Mouse (Mus musculus) liver, embryonic 11.5 days (tissue): ENCODE results near the gene Foxred2. TPM values are rescaled to one million over a fixed set of nuclear protein-coding genes. Genes with fewer than 3 reads are reported as not detected.
A peak's percentile ranks its signal among the peaks of the same experiment; 100 is the strongest.

Experiments
- ATAC-seq: fragments of 200-750 bp; cut with Nextera tagmentation; replicated peaks from 2 replicates; pipeline ENCODE4 v1.8.0; 2017; ENCODE audit warnings: moderate number of reproducible peaks, mild to moderate bottlenecking, moderate TSS enrichment, moderate library complexity; ENCODE audit not compliant: low FRiP score
- DNase-seq: peaks from one replicate; pipeline ENCODE4 v3.0.0-alpha.2; 2017; ENCODE audit warnings: low spot score
- H3K27ac ChIP-seq: fragments of 300-500 bp; sonication (generic); 2 replicates; pipeline ENCODE4 v1.5.1; 2014; ENCODE audit warnings: mild to moderate bottlenecking, low read depth, low read length, control low read depth
- H3K27me3 ChIP-seq: fragments of 300-500 bp; sonication (generic); replicated peaks from 2 replicates; pipeline ENCODE4 v1.6.1; 2014; ENCODE audit warnings: low read length, mixed read lengths; ENCODE audit not compliant: control insufficient read depth, insufficient read depth
- H3K36me3 ChIP-seq: fragments of 300-500 bp; sonication (generic); 2 replicates; pipeline ENCODE4 v1.6.1; 2014; ENCODE audit warnings: mild to moderate bottlenecking, low read length, moderate library complexity, mixed read lengths; ENCODE audit not compliant: control insufficient read depth, insufficient read depth
- H3K4me1 ChIP-seq: fragments of 300-500 bp; sonication (generic); replicated peaks from 2 replicates; pipeline ENCODE4 v1.6.1; 2014; ENCODE audit warnings: low read length, mixed read lengths; ENCODE audit not compliant: control insufficient read depth, insufficient read depth
- H3K4me2 ChIP-seq: fragments of 300-500 bp; sonication (generic); 2 replicates; pipeline ENCODE4 v1.6.1; 2014; ENCODE audit warnings: mild to moderate bottlenecking, control low read depth, moderate library complexity
- H3K4me3 ChIP-seq: fragments of 300-500 bp; sonication (generic); 2 replicates; pipeline ENCODE4 v1.5.1; 2014; ENCODE audit warnings: low read depth, low read length, control low read depth
- H3K9ac ChIP-seq: fragments of 300-500 bp; sonication (generic); 2 replicates; pipeline ENCODE4 v1.6.1; 2014; ENCODE audit warnings: low read depth, low read length, control low read depth
- H3K9me3 ChIP-seq: fragments of 300-500 bp; sonication (generic); 2 replicates; pipeline ENCODE4 v1.6.1; 2016; ENCODE audit warnings: low read length, inconsistent platforms, mixed read lengths; ENCODE audit not compliant: control insufficient read depth
- WGBS: fragments of 180-500 bp; shearing (Covaris S2); extraction: QIAGEN DNeasy Blood & Tissue Kit; methylation state at CpG from one replicate; pipeline ENCODE4 v1.1.7; 2014; 5-methylcytosine and 5-hydroxymethylcytosine counted together
- polyA plus RNA-seq: library from polyadenylated mRNA; unstranded; fragments of >200 nt; fragmentation: Nextera tagmentation; extraction: Ambion mirVana; gene quantifications from 2 replicates; pipeline ENCODE4 v1.2.1, GENCODE M21; 2014

Foxred2 gene
- polyA plus RNA-seq, 1 experiment from 2014 or later = 3.3 TPM

DNA sequence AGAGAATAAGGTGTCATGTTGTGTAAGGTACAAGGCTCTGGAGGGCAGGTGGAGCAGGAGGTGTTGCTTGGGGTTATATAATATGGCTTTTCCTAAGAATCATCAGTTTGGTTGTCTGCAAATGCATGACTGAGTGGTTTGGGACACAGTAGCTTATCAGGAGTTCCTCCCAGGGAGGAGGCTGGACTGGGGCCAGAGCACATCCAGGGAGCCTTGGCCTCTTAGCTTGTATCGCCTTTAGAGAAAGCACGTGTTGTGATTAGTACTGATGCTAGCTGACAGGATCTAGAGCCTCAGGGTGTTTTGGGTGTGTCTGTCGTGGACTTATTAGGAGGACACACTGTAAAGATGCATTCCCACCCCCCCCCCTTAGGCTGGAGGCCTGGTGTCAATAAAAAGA lies 21.1 kb upstream of the Foxred2 start:
- no peak for ATAC-seq
- no peaks in the 10 kb centered on the region for H3K36me3 ChIP-seq
- H3K4me2 ChIP-seq = no peak overlapping the region
- no peaks in the 10 kb centered on the region for H3K9me3 ChIP-seq
- peaks cover 14% of the 10 kb centered on the region for H3K4me1 ChIP-seq
- no peak overlapping the region for H3K4me3 ChIP-seq
- H3K27me3 ChIP-seq = peaks cover 6% of the 10 kb centered on the region; the same call in 1 of the 2 replicates
- no peak overlapping the region for H3K27ac ChIP-seq
- WGBS = 55% methylated on average over 3 of the region's 3 CpGs
- no peak for DNase-seq
- H3K9ac ChIP-seq = no peak overlapping the region

DNA sequence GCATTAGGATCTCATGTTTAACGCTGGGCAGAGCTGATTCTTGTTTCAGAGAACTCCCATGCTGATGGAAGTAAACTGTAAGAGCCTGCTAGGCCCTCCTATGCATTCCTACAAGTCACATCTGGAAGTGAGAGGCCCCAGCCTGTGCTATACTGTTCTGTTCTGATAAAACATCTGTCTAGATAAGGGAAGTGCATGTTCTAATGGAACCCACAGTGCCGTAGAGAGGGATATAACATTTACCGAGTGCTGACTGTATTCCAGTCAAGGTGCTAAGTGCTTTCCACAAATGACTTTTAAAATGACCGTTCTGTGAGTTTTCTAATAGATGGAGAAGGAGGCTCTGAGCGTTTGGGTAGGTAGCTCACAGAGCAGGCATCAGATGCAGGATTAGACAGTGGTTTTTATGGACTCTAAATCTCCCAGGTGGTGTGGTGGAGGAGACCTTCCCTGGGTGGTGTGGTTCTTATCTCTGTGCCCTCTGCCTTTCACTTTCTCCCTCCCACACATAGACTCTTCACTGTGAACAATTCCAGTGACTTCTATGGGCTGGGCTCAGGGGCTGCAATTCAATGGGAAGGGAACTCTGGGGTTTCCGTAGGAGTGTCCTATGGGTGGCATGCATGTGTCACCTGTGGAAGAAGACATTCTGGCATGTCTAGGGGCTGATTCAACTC lies 17.8 kb upstream of the Foxred2 start:
- Histone ChIP-seq H3K36me3 (no peaks in the 10 kb centered on the region), H3K9ac (peak overlapping the region; percentile 51), H3K27me3 (no peaks in the 10 kb centered on the region), H3K4me1 (peaks cover 22% of the 10 kb centered on the region), H3K9me3 (no peaks in the 10 kb centered on the region), H3K27ac (peak overlapping the region; percentile 81), H3K4me2 (peak overlapping the region; percentile 38), H3K4me3 (no peak overlapping the region; the same call in 1 of the 2 replicates)
- no peak for DNase-seq
- WGBS = 49% methylated on average over 6 of the region's 6 CpGs
- ATAC-seq = peak; percentile 88

DNA sequence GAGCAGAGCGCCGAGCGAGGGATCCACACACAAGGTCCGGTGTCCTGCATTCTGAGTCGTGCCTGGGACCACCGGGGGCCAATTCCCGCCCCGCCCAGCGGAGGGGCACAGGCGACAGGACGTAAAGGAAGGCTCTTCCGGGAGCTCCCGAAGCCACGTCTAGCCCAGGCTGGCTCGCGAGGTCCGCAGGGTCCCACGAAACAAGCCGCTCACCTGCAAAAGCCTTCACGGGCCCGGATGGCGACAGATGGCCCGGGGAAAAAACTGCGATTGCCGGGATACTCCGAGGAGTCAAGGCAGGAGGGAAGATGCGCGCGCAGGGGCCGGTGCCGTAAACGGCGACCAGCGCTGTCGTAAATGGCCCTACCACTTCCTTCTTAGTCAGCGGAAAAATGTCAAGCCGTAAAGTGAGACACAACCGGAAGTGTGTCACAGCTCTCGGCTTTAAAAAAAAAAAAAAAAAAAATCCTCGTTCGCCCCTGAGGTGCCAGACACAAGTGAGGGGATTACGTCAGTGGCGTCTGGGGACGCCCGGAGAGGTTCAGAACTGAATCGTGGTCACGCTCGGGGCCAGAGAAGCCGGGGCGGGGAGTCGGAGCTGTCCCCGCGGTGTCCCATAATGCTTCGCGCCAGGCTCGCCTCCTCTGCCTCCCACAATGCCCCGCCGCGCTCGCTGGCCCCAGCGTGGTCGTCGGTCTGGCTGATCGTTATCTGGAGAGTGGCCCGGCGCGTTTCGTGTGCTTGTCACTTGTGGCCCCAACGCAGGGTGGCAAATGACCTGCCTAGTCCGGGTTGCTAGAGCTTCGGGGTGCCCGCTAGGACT lies 14.2 kb upstream of the Foxred2 start, which contains the start of gene Eif3d:
TSS of gene Eif3d (minus strand) at position 344 of the 823 bp plus-strand sequence.
- Histone ChIP-seq H3K4me1 (peaks cover 32% of the 10 kb centered on the region), H3K36me3 (peaks cover 26% of the 10 kb centered on the region), H3K9me3 (no peaks in the 10 kb centered on the region), H3K4me3 (peak within 1 kb of the TSS; percentile 91), H3K9ac (peak within 1 kb of the TSS; percentile 97), H3K27me3 (no peaks in the 10 kb centered on the region), H3K4me2 (peak within 1 kb of the TSS; percentile 88), H3K27ac (peak within 1 kb of the TSS; percentile 99)
- under 1% methylated on average over 72 of the region's 72 CpGs for WGBS
- DNase-seq = peak; percentile 96
- ATAC-seq = peak; percentile 69

DNA sequence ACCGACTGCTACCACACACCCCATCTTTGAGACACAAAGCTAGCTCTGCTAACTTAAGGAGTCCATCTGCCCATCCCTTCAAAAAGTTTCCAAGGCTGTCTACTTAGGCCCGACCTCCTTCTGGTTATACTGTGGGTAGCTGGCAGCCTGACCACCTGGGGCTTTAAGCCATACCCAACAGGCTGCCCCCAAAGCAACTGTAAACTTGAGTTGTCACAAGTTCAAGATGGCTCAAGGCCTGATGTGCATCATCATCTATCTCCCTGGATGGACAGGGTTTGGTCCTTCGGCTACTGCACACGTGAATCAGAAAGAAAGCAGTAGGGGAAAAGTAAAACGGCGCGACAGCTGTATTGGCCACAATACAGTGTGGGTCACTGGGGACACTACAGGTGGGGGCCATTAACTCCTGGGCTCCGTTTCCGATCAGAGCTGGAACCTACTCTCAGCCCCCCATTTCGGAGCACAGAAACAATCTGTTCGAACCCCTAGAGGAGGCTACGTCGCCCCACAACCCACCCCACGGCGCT lies 13.5 kb upstream of the Foxred2 start:
- Histone ChIP-seq H3K9ac (peak overlapping the region; percentile 97), H3K27me3 (no peaks in the 10 kb centered on the region), H3K4me2 (peak overlapping the region; percentile 88), H3K9me3 (no peaks in the 10 kb centered on the region), H3K36me3 (peaks cover 33% of the 10 kb centered on the region), H3K4me1 (peaks cover 31% of the 10 kb centered on the region), H3K27ac (peak overlapping the region; percentile 99), H3K4me3 (peak overlapping the region; percentile 91)
- ATAC-seq (0 out of 2 replicates have a peak, but pooled peaks have one; percentile 5), DNase-seq (no peak)
- 1% methylated on average over 15 of the region's 15 CpGs for WGBS

DNA sequence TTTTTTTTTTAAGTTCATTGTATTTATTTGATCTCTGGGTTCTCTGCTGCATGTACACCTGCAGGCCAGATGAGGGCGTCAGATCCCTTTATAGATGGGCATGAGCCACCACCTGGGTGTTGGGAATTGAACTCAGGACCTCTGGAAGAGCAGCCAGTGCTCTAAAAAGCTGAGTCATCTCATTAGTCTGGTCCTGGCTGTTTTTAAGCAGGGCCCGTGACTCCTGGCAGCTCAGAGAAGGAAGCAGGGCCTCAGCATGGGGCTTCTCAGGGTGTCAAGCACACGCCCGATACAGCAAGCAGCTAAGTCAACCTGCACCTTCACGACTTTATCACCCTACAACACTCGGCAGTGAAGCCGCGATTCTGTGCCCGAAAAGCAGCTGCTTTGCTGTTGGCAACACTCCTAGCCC lies 8.6 kb upstream of the Foxred2 start:
- Histone ChIP-seq H3K9me3 (no peaks in the 10 kb centered on the region), H3K36me3 (peaks cover 79% of the 10 kb centered on the region), H3K27ac (peak overlapping the region; percentile 65), H3K4me3 (no peak overlapping the region), H3K27me3 (no peaks in the 10 kb centered on the region), H3K4me1 (peaks cover 13% of the 10 kb centered on the region; the same call in 1 of the 2 replicates), H3K9ac (no peak overlapping the region), H3K4me2 (no peak overlapping the region)
- ATAC-seq = peak; percentile 85
- WGBS = 56% methylated on average over 9 of the region's 9 CpGs
- no peak for DNase-seq

DNA sequence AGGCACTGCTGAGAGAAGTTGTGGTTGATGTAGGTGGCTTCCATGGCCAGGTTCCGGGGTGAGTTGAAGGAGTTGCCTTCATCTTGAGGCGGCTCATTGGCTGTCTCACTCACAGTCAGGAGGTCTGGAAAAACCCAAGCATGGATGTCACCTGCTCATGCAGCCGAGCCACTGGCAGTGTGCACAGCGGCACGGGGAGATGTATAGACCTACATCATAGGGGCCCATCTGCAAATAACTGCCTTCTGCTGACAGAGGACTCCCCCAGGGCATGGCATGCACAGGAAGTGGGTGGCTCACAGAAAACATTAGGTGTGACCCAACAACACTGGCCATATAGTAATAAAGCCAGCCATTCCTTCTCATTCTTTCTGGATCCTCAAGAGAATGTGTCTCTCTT lies 5.9 kb upstream of the Foxred2 start:
- DNase-seq (no peak), ATAC-seq (no peak)
- H3K4me2 ChIP-seq = no peak overlapping the region
- H3K27me3 ChIP-seq = no peaks in the 10 kb centered on the region
- H3K9ac ChIP-seq = no peak overlapping the region
- H3K27ac ChIP-seq = no peak overlapping the region
- 88% methylated on average over 5 of the region's 5 CpGs for WGBS
- H3K36me3 ChIP-seq = peaks cover 85% of the 10 kb centered on the region
- H3K4me1 ChIP-seq = 0 out of 2 replicates have a peak, but pooled peaks cover 2% of the 10 kb centered on the region
- H3K4me3 ChIP-seq = no peak overlapping the region
- H3K9me3 ChIP-seq = no peaks in the 10 kb centered on the region

DNA sequence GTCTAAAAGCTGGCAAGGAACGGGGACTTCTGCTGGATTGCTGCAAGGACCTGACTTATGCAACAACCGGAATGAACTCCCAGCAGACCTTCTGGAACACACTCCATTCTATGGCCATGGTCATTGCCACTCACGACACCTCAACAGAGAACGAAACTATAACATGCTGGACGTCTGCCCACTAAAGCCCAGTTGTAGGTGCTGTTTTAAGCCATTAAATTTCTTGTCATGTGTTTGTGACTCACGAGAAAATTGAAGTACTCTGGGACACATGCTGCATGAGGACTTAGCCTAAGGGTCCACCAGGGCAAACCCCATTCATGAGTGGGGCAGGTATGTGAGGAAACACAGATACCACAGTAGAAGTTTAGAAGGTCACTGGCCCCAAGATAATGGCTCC lies 4.2 kb upstream of the Foxred2 start:
- H3K9me3 ChIP-seq = no peaks in the 10 kb centered on the region
- no peak overlapping the region for H3K27ac ChIP-seq
- H3K4me3 ChIP-seq = no peak overlapping the region
- H3K27me3 ChIP-seq = peaks cover 9% of the 10 kb centered on the region
- H3K4me2 ChIP-seq = no peak overlapping the region
- peaks cover 13% of the 10 kb centered on the region for H3K4me1 ChIP-seq
- ATAC-seq (no peak), DNase-seq (no peak)
- 86% methylated on average over 6 of the region's 6 CpGs for WGBS
- peaks cover 68% of the 10 kb centered on the region for H3K36me3 ChIP-seq
- no peak overlapping the region for H3K9ac ChIP-seq

DNA sequence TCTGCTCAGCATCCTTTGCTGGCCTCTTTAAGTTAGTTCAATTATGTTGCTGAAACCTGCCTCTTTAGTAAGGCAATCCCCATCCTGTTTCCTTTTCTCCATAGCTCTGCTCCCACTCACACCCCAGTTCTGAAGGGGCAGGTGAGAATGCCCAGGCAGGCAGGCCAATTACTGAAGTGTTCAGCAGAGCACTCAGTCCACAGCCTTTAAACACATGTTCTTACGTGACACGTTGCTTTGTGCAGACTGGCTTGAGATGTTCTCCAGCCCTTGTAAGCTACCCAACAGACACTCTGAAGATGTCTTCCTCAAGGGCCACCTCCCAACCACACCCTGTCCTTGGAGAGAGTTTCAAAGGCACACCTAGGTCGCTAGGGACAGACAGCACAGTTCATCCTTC lies 1.5 kb upstream of the Foxred2 start:
- WGBS = 58% methylated on average over 3 of the region's 3 CpGs
- H3K36me3 ChIP-seq = peaks cover 44% of the 10 kb centered on the region

More for the DNA sequence above, 1.5 kb upstream of the Foxred2 start:
- Histone ChIP-seq H3K9me3 (no peaks in the 10 kb centered on the region), H3K4me3 (no peak overlapping the region), H3K9ac (no peak overlapping the region), H3K27ac (no peak overlapping the region), H3K4me2 (no peak overlapping the region), H3K4me1 (peaks cover 13% of the 10 kb centered on the region), H3K27me3 (peaks cover 14% of the 10 kb centered on the region)
- no peak for DNase-seq
- ATAC-seq = 0 out of 2 replicates have a peak, but pooled peaks have one; percentile 5
